Mouse (Mus musculus) CD4-positive helper T cell, adult 2 months (primary cell): ENCODE measurements around the gene Gsc2.

ENCODE experiments used
- DNase-seq: peaks from one replicate; pipeline ENCODE4 v3.0.0-alpha.2; 2012; ENCODE audit warnings: low read depth, missing footprints, low spot score

Gsc2 gene

DNA sequence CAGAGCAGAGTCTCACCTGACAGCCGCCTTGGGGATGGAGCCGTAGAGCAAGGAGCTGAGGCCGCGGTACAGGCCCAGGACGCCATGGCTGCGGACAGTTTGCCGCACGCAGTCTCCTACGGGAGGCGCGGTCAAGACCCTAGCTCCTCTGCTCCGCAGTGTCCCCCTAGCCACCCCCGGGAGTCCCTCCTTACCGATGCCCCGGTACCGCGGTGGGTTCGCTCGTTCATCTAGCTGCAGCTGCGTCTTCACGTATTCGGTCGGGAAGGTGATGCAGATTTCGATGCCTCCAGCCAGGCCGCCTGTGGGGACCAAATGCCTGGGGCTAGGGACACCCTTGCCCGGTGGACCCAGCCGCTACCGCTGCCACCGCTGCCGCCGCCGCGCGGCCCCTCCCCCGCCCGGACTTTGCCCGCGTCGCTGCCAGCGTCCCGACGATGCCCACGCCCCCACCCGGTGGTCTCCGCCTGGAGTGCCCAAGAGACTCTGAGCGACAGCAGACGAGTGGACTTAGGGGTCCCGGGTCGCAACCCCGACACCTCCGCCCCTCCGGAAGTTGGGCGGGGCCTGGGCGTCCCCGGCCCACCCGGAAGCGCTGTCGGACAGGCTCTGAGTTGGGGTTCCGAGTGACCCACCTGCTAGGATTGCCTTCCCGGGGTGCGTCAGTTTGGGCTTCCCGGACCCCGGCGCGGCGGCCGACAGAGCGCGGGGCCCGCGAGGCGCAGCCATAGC, 12.7 kb upstream of the Gsc2 start:
- peak; percentile 61 for DNase-seq

DNA sequence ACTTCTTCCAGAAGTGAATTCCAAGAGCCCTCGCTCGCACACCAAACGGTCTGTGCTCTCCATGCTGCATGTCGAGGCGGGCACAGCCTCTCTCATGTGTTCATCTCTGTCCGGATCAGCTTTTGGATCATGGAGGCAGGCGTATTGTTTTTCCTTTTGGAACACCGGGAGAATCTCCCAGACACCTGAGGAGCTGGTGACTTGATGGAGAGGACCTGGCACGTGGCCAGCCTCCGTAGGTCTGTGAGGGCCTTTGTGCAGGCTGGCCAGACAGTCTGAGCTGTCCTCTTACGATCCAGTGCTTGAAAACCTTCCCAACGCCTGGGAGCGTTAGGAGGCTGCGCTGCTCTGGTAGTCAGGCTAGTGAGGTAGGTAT, 7.3 kb upstream of the Gsc2 start:
- no peak for DNase-seq

DNA sequence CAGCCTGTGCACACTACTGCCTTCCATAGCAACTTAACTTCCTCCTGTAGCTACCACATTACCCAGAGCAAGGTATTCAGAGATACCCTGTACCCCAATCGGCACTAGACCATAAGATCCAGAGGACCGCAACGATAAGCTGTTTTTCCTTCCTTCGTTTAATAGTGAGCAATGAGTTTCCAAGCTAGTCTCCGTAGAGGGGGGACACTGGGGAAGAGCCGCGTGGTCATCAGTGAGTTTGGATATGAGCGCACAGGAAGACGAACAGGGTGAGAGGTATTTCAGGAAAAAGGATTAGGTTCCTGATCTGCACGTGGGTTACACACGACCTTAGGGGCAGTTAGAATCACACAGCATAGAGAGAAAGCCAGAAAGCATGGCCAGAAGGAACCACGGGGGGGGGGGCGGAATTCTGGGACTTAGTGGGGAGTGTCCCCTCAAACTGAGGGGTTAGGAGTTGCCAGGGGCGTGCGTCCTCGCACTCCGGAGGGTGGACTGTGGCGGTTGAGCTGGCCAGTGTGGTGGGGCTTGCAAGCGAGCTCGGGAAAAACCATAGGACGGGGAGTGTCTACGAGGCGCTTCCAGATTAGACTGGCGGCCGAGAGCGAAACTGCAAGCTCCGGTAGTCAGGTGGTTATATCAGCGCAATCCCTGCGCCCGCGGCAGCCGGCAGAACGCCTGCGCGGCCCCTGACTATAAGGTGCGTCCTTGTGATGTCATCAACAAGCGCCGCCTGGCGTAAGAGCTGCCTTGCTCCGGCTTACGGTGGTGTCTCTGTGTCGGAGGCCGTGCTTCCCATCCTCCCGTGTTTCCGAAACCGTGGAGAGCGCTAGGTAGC, 6.7 kb upstream of the Gsc2 start:
- DNase-seq = peak; percentile 98

DNA sequence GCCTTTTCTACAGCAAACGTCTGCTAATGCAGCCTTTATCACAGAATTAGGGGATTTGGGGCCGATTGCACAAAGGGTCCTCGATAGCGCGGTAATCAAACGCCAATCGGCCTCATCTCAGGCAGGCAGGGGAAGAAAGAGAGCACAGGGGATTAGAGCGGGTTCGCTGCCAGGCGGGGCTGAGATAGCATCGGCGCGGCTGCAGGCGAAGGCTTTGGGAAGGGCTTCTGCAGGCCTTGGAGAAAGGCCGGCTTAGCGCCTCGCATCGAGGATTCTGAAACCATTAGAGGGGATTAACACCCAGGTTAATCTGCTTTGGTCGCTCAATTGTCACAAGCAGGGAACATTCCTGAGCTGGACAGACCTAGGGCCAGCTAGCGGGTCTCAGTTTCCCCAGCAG, 5.7 kb upstream of the Gsc2 start:
- no peak for DNase-seq

DNA sequence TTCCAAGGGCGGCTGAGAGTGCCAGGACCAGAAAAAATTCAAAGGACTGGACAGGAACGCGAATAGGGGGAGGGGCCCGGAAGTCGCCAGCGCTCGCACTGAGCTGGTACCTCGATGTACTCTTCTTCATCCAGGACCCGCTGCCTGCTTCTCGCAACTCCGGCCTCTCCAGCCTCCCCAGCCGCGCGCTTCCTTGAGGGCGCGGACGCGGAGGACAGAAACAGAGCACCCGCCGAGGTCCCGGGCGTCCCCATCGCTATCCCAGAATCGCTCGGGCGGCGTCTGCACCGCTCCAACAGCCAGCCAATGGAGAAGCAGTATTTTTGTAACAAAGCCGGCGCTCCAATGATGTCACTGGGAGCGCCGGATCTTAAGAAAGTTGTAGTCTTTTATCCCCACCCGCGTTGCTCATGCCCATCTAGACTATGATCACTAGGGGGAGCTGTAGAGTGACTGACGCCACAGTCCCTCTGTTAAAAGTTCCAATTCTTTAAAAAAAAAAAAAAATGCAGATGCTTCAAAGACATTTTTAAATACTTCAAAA, 3.7 kb downstream of the Gsc2 start, which contains the start of gene Ess2:
TSS of gene Ess2 (minus strand) at position 297 of the 544 bp plus-strand sequence.
- peak; percentile 96 for DNase-seq

DNA sequence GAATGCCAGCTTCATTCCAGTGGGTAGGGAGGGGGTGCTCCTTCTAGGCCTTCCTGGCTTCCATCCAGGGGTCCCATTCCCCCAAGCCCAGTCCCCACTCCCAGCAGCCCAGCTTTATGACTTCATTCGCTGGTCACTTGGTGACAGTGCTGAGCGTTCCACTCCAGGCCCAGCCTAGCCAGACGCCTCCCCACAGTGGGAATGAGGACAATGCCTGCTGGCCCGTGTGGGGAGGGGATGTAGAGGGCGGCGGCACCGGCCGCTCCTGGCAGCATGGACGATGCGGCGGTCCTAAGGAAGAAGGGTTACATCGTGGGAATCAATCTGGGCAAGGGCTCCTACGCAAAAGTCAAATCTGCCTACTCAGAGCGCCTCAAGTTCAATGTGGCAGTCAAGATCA, 16.4 kb downstream of the Gsc2 start, which contains the start of the genes Dgcr2 and Tssk2:
TSS of gene Dgcr2 (minus strand) at position 101 of the 400 bp plus-strand sequence.
TSS of gene Tssk2 (plus strand) at position 176 of the 400 bp plus-strand sequence.
- no peak for DNase-seq

DNA sequence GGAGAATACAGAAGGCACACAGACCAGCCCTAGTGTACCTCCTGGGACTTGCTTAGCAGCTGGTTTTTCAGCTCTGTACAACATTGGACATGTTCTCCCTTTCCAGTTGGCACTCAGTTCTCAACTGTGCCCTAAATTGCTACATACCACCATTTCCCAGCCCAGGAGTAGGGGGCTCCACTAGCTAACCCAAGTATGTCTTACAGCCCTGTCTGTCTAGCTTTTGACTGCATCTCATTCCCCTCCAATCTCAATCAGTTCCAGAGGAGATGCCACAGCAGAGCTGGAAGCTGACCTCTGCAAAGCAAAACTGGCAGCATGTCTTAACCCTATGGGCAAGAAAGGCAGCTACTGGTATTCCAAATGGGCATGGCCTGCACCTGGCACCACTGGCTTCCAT, 18.8 kb downstream of the Gsc2 start:
- no peak for DNase-seq

DNA sequence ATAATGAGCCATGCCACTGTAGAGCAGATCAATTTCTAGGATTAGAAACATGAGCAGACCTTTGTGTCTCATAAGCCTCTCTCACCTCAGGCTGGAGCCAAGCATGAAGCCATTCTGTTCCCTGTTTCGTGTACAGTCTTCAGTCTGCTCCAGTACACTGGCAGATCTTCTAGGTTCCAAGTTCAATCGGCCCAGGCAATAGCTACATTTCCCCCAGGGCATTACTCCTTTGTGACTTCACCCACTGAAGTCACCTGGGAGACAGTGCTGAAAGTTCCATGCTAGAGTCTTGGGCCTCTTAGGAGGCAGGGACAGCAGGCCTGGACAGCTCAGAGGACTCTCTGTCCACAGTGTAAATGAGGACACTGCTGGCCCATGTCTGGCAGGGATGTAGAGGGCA, 20.9 kb downstream of the Gsc2 start, which contains the start of gene Tssk1:
TSS of gene Tssk1 (plus strand) at position 301 of the 400 bp plus-strand sequence.
- no peak for DNase-seq

DNA sequence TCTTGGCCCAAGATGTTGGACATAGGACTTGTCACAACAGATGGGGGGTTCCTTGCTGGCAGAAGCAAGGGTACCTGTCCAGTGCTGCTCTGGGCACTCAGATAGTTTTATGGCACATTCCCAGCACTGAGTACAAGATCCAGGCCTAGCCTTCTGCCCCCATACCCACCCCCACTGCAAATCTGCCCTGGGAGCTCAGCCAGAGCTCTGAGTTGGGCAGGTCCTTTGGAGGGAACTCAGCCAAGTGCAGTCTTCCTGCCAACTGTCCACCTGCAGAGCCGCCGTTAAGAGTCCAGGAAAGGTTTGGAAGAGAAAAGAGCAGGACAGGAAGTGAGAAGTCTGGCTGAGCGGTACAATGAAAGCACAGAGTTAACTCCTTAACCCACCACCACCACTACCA, 22.3 kb downstream of the Gsc2 start:
- no peak for DNase-seq

DNA sequence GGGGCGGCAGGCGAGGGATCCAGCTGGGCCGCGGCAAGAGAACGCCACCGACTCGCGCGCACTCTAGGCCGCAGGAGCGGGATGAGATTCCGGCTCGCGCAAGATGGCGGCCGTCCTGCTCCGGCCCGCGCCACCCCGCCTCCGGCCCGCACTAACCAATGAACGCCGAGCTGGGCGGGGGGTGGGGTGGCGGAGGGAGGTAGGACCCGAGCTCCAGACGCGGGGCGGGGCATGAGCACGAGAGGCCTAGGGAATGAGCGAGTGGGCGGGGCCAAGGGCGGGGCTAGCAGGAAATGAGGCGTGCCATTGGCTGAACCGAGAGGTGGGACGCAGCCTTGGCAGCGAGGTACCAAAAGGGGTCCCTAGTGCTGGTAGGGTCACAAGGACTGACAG, 23.3 kb downstream of the Gsc2 start, which contains the start of gene Gm20518:
TSS of gene Gm20518 (minus strand) at position 105 of the 393 bp plus-strand sequence.
- DNase-seq = peak; percentile 96

DNA sequence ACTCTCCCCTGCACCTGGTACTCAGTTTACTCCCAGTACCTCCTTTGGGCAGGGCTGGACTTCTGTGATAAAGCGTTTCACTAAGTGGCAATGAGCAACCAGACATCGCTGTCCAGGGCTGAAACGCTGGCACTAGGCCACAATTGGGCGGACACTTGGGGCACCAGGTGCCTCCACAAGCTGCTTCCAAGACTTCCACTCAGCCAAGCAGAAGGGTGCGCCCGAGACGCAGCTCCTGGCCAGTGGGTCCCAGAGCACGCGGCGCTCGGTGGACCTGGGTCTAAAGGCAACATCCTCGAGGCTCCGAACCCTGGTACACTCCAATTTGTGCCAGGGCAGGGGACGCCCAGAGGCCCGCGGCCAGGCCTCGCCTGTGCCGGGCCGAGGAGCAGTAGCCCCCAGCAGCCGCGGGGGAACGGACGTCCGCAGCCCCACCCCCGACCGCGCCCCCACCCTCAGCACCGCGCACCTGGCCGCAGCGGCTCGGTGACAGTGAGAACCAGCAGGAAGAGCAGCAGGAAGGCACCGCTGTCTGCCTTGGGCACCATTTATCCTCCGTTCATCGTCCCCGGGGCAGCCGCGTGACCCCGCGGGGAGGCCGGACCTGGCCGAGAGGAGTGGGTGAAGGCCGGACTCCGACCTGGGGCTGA, 23.8 kb downstream of the Gsc2 start:
- no peak for DNase-seq

DNA sequence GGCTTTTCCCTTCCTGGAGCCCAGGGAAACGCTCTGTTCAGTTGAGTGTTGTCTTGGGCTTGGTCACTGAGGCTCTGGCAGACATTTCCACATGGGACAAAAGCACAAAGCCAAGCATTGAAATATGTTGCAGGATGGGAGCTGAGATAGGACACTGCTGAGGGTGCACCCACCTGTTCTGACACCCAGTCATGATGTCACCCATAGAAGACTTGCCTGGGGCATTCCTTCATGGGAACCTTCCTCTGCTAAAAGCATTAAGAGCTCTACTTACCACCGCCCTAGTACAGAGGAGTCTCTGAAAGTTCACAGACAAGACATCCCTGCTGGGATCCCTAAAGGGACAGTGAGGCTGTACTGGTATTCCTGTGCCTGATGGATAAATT, 24.5 kb downstream of the Gsc2 start:
- DNase-seq = no peak

DNA sequence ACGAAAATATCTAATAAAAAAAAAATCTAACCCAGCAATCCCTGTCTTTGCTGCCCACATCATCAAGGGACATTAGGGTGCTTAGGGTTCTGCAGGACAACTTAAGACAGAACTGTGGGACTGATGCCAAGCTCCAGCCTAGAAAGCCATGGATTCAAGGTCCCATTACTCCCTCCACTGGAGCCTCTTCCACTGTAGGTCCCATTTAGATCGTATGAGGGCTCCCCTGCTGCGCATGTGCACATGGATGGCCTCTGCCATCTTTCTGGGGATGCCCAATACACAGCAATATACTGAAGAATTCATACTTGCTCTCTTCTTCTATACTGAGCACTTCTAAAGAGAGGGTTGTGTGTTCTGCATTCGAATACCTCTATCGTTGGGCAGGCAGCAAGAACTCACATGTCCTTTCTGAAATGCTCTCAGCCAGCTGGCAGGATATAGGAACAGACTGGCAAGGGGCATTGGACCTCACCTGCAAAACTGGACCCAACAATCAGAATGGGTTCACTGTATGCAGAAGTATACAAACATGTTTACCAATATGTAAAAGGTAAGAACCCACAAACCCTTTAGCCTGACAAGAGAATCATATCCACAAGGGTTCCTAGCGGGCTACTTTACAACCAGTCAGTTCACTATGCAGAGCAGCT, 25.0 kb downstream of the Gsc2 start:
- DNase-seq = no peak

DNA sequence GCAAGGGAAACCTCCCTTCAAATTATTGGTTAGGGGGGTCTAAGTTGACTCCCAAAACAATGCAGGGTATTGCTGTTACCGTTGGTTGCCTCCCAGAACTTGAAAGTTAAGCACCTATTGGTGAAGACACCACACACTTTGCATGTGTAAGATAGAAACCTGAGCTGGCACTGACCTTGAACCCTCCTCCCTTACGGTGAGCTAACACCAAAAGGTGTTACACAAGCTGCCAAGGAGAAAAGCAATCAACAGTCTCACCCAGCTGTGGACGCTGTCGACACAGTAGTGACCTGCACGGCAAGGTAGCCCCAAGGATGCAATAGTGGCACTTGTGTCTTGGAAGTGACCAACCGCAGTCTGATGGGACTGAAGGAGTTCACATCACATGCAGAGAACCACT, 30.7 kb downstream of the Gsc2 start:
- no peak for DNase-seq

DNA sequence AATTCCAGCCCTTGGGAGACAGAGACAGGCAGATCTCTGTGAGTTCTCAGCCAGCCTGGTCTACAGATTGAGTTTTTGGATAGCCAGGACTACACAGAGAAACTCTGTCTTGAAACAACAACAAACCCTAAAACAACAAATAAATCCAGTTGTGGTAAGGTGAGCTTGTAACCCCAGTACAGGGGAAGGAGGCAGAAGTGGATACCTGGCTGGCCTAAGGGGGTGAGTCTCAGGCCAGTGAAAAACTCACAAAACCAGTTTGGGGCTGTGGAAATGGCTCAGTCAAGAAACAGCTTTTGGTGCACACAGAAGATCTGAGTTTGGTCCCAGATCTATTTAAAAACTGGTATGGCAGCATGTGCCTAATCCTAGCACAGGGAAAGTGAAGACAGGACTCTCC, 32.7 kb downstream of the Gsc2 start:
- no peak for DNase-seq

DNA sequence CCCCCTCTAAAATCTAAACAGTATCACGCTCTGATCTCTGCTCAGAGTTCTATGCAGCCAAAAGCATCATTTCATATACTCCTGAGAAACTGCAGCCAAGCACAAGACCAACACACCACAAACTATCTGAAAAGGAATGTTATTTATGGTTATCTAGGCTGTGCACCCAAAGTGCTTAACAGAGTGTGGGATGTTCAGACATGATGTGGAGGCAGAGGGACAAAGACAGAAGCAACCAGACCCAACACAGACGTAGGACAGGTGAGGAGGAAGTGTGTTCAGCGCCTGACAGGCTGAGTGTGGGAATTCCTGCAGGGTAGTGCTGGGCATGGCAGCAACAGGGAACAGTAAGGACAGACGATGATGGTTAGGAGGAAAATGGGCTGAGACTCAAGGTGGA, 35.3 kb downstream of the Gsc2 start:
- DNase-seq = no peak

DNA sequence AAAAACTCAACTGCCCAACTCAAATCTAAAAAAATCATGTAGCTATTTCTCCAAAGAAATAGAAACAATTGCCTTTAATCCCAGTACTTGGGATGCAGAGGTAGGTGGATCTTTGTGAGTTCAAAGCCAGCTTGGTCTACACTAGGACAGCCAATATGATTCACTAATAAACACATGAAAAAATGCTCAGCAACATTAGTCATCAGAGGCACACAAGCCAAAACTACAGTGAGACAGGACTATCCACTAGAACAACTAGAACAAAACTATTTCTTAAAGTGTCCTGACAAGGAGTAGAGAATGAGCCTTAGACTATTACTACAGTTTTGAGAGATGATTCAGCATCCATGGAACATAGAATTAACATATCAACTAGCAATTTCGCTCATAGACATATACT, 38.8 kb downstream of the Gsc2 start:
- DNase-seq = no peak

DNA sequence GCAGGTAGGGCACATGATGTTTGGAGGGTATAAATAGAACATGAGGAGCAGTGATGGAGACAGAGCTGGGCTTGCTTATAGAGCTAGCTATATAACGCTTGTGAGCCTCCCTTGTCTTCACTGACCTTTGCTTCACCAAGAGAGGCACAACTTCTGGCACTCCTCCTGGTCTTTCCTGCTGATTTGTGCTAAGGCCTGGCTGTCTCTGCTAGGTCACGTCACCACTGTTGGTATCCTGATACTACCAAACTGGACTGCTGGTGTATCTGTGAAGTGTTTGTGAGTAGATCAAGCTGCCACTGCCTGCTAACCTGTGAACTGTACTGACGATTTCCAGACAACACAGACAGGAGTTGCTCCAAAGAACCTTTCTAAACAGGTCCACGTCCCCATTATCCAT, 39.7 kb downstream of the Gsc2 start:
- no peak for DNase-seq

DNA sequence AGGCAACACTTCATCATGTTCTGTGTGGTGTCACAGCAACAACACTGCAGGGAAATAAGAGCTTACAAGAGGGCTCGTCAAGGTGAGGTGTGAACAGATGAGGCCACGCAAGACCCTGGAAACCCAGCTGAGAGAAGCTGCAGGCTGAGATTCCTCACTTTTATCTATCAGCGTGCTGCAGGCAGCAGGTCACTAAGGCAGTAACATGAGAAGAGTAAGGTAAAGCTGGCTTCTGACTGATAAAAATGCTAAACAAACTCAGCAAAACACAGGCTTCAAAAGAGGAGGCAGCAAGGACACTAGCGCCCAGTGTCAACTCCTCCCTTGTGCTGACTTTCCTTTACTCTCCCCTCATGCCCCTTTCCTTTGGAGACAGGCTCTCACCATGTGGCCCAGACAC, 41.9 kb downstream of the Gsc2 start:
- DNase-seq = no peak

DNA sequence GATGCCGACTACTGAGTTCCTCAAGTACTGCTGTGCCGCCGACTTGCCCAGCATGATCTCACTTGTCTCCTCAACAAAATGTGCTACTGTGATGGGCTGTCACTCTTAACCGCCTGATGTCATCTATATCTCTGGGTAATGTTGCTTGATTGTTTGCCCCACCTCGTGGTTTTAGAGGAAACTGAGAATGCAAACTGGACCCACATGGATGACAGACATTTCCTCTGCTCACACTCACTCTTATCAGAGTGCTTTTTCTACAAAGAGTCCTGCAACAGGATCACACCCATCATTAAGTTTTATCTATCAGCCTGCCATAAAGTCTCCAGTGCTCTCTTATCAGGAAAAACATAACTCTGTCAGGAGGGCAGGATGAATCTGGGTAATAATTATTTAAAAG, 43.6 kb downstream of the Gsc2 start:
- DNase-seq = no peak

DNA sequence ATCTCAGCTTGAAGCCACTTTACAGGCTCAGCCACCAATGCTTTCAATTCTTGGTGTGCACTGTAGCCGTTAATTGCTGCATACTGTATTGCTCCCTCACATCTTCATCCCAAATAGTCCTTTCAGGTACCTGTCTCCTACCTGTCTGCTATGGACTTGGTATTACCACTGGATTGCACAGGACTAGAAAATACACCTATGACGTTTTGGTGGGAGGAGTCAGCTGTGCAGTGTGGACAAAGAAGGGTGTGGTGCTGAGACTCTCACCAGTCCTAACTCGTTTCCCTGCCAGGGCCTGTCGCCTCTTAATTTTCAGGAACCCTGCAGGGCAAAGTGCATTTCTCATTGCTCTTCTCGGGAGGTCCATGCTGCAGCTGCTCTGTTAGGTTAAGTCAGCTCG, 49.1 kb downstream of the Gsc2 start:
- DNase-seq = no peak
